Mouse (Mus musculus): ENCODE data around the gene Gm10135. TPM values are rescaled to one million over a fixed set of nuclear protein-coding genes. Genes with fewer than 3 reads are reported as not detected.
A peak's percentile ranks its signal among the peaks of the same experiment; 100 is the strongest.

Gm10135 gene
- total and polyA plus RNA-seq, 2 experiments: not detected

- Histone ChIP-seq H3K27me3 (ENCODE audit: control insufficient read depth, insufficient read depth, low read length) (no peaks in the 10 kb centered on the region), H3K79me2 (ENCODE audit: control insufficient read depth, insufficient read depth, low read length) (no peaks in the 10 kb centered on the region), H3K4me1 (ENCODE audit: control insufficient read depth, insufficient read depth, low read length) (no peaks in the 10 kb centered on the region), H3K27ac (replicated peaks; ENCODE audit: insufficient read depth, low read depth, low read length) (no peak overlapping the region), H3K4me3 (ENCODE audit: insufficient read depth, low read depth, low read length) (no peak overlapping the region), H3K9ac (ENCODE audit: low read depth, low read length) (no peak overlapping the region), H3K36me3 (ENCODE audit: control insufficient read depth, insufficient read depth, low read length) (no peaks in the 10 kb centered on the region)
- TF ChIP-seq CTCF (IDR thresholded peaks at IDR 0.05; ENCODE audit: low read depth, low read length): no peak
- no peak for TF ChIP-seq POLR2A (IDR thresholded peaks at IDR 0.05; ENCODE audit: extremely low read depth, insufficient read depth, low read length)
- 79% methylated on average over 2 of the region's 2 CpGs for WGBS
- DNase-seq (ENCODE audit: extremely low read depth, low read depth, low spot score): no peak
Measured at GRCm38 (mm10) chr5:72994928-72995327, 20.4 kb upstream of the Gm10135 start.

GRCm38 (mm10) chr5:72994424-72994823, 19.9 kb upstream of the Gm10135 start:
- no peaks in the 10 kb centered on the region for H3K79me2 ChIP-seq (ENCODE audit: control insufficient read depth, insufficient read depth, low read length)
- no peaks in the 10 kb centered on the region for H3K4me1 ChIP-seq (ENCODE audit: control insufficient read depth, insufficient read depth, low read length)
- TF ChIP-seq CTCF (IDR thresholded peaks at IDR 0.05; ENCODE audit: low read depth, low read length) (no peak), POLR2A (IDR thresholded peaks at IDR 0.05; ENCODE audit: extremely low read depth, insufficient read depth, low read length) (no peak)
- no peaks in the 10 kb centered on the region for H3K27me3 ChIP-seq (ENCODE audit: control insufficient read depth, insufficient read depth, low read length)
- no peak overlapping the region for H3K9ac ChIP-seq (ENCODE audit: low read depth, low read length)
- H3K4me3 ChIP-seq (ENCODE audit: insufficient read depth, low read depth, low read length): no peak overlapping the region
- H3K27ac ChIP-seq (replicated peaks; ENCODE audit: insufficient read depth, low read depth, low read length): no peak overlapping the region
- no peak for DNase-seq (ENCODE audit: extremely low read depth, low read depth, low spot score)
- WGBS: 79% methylated on average over 8 of the region's 8 CpGs
- no peaks in the 10 kb centered on the region for H3K36me3 ChIP-seq (ENCODE audit: control insufficient read depth, insufficient read depth, low read length)

- WGBS: 78% methylated on average over 1 of the region's 1 CpGs
- DNase-seq (ENCODE audit: extremely low read depth, low read depth, low spot score): no peak
- Histone ChIP-seq H3K36me3 (ENCODE audit: control insufficient read depth, insufficient read depth, low read length) (no peaks in the 10 kb centered on the region), H3K4me3 (ENCODE audit: insufficient read depth, low read depth, low read length) (no peak overlapping the region), H3K9ac (ENCODE audit: low read depth, low read length) (no peak overlapping the region), H3K27ac (replicated peaks; ENCODE audit: insufficient read depth, low read depth, low read length) (no peak overlapping the region), H3K79me2 (ENCODE audit: control insufficient read depth, insufficient read depth, low read length) (no peaks in the 10 kb centered on the region), H3K27me3 (ENCODE audit: control insufficient read depth, insufficient read depth, low read length) (no peaks in the 10 kb centered on the region), H3K4me1 (ENCODE audit: control insufficient read depth, insufficient read depth, low read length) (no peaks in the 10 kb centered on the region)
- TF ChIP-seq POLR2A (IDR thresholded peaks at IDR 0.05; ENCODE audit: extremely low read depth, insufficient read depth, low read length) (no peak), CTCF (IDR thresholded peaks at IDR 0.05; ENCODE audit: low read depth, low read length) (no peak)
Measured at GRCm38 (mm10) chr5:72992474-72992873, 18.0 kb upstream of the Gm10135 start.

GRCm38 (mm10) chr5:72989756-72990155, 15.3 kb upstream of the Gm10135 start:
- Histone ChIP-seq H3K9ac (ENCODE audit: low read depth, low read length) (no peak overlapping the region), H3K27ac (replicated peaks; ENCODE audit: insufficient read depth, low read depth, low read length) (no peak overlapping the region), H3K4me3 (ENCODE audit: insufficient read depth, low read depth, low read length) (no peak overlapping the region), H3K27me3 (ENCODE audit: control insufficient read depth, insufficient read depth, low read length) (no peaks in the 10 kb centered on the region), H3K79me2 (ENCODE audit: control insufficient read depth, insufficient read depth, low read length) (no peaks in the 10 kb centered on the region), H3K4me1 (ENCODE audit: control insufficient read depth, insufficient read depth, low read length) (no peaks in the 10 kb centered on the region), H3K36me3 (ENCODE audit: control insufficient read depth, insufficient read depth, low read length) (no peaks in the 10 kb centered on the region)
- DNase-seq (ENCODE audit: extremely low read depth, low read depth, low spot score): no peak
- WGBS: 68% methylated on average over 8 of the region's 8 CpGs
- TF ChIP-seq POLR2A (IDR thresholded peaks at IDR 0.05; ENCODE audit: extremely low read depth, insufficient read depth, low read length): no peak
- no peak for TF ChIP-seq CTCF (IDR thresholded peaks at IDR 0.05; ENCODE audit: low read depth, low read length)

GRCm38 (mm10) chr5:72987786-72988185, 13.3 kb upstream of the Gm10135 start:
- no peaks in the 10 kb centered on the region for H3K36me3 ChIP-seq (ENCODE audit: control insufficient read depth, insufficient read depth, low read length)
- H3K4me3 ChIP-seq (ENCODE audit: insufficient read depth, low read depth, low read length): no peak overlapping the region
- no peak overlapping the region for H3K9ac ChIP-seq (ENCODE audit: low read depth, low read length)
- no peak for TF ChIP-seq POLR2A (IDR thresholded peaks at IDR 0.05; ENCODE audit: extremely low read depth, insufficient read depth, low read length)
- no peak for TF ChIP-seq CTCF (IDR thresholded peaks at IDR 0.05; ENCODE audit: low read depth, low read length)
- no peaks in the 10 kb centered on the region for H3K79me2 ChIP-seq (ENCODE audit: control insufficient read depth, insufficient read depth, low read length)
- H3K27ac ChIP-seq (replicated peaks; ENCODE audit: insufficient read depth, low read depth, low read length): no peak overlapping the region
- no peaks in the 10 kb centered on the region for H3K27me3 ChIP-seq (ENCODE audit: control insufficient read depth, insufficient read depth, low read length)
- H3K4me1 ChIP-seq (ENCODE audit: control insufficient read depth, insufficient read depth, low read length): no peaks in the 10 kb centered on the region
- WGBS: 92% methylated on average over 7 of the region's 7 CpGs
- DNase-seq (ENCODE audit: extremely low read depth, low read depth, low spot score): no peak

GRCm38 (mm10) chr5:72984091-72984490, 9.6 kb upstream of the Gm10135 start:
- Histone ChIP-seq H3K4me3 (ENCODE audit: insufficient read depth, low read depth, low read length) (no peak overlapping the region), H3K27me3 (ENCODE audit: control insufficient read depth, insufficient read depth, low read length) (no peaks in the 10 kb centered on the region), H3K9ac (ENCODE audit: low read depth, low read length) (no peak overlapping the region), H3K27ac (replicated peaks; ENCODE audit: insufficient read depth, low read depth, low read length) (no peak overlapping the region), H3K36me3 (ENCODE audit: control insufficient read depth, insufficient read depth, low read length) (peaks cover 7% of the 10 kb centered on the region), H3K4me1 (ENCODE audit: control insufficient read depth, insufficient read depth, low read length) (no peaks in the 10 kb centered on the region), H3K79me2 (ENCODE audit: control insufficient read depth, insufficient read depth, low read length) (no peaks in the 10 kb centered on the region)
- DNase-seq (ENCODE audit: extremely low read depth, low read depth, low spot score): peak; percentile 45
- 4% methylated on average over 2 of the region's 2 CpGs for WGBS
- TF ChIP-seq CTCF (IDR thresholded peaks at IDR 0.05; ENCODE audit: low read depth, low read length): peak; percentile 48
- no peak for TF ChIP-seq POLR2A (IDR thresholded peaks at IDR 0.05; ENCODE audit: extremely low read depth, insufficient read depth, low read length)

Measured in liver, adult 2 months (tissue).